Mouse (Mus musculus) gastrocnemius, postnatal 10 days (tissue): ENCODE data around the gene Adh6a. TPM values are rescaled to one million over a fixed set of nuclear protein-coding genes. Genes with fewer than 3 reads are reported as not detected.
"Not testable (repeated sequence)": the region's sequence is repeated elsewhere in the genome, so short reads cannot be mapped to it uniquely, and the experiment has no call there.

Experiments
- DNase-seq: peaks from one replicate; pipeline ENCODE4 v3.0.0; 2021; ENCODE audit warnings: mixed read lengths
- total RNA-seq, 2 experiments: library from RNA; stranded (reverse); gene quantifications; 2 replicates each; pipeline ENCODE4 v1.2.3; 2021

Adh6a gene
- total RNA-seq, 2 experiments from 2014 or later: not detected

GRCm38 (mm10) chr3:138325001-138325400, 11.9 kb downstream of the Adh6a start:
- no peak for DNase-seq

GRCm38 (mm10) chr3:138325466-138325865, 12.4 kb downstream of the Adh6a start:
- no peak for DNase-seq

- no peak for DNase-seq
These were observed 20.8 kb downstream of the Adh6a start for GRCm38 (mm10) chr3:138333910-138334309.

- DNase-seq: no peak
These were observed 21.2 kb downstream of the Adh6a start for GRCm38 (mm10) chr3:138334320-138334719.

DNA sequence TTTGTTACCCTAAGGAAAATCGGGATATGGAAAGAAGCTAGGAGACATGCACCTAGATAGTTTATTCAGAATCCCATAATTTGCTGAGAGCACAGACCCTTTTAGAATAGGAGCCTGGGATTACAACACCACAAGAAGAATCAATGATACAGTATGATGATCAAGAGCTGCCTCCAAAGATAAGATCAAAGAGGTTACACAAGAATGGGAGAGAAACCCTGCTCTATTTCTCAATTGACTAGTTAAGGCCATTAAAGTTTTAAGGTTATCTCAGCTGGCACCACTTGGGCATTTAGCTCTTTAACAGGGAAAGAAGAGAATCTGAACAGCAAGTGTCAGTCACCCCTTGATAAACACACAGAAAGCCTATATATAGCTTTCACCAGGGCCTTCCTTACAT, 22.5 kb downstream of the Adh6a start:
- DNase-seq: no peak

DNA sequence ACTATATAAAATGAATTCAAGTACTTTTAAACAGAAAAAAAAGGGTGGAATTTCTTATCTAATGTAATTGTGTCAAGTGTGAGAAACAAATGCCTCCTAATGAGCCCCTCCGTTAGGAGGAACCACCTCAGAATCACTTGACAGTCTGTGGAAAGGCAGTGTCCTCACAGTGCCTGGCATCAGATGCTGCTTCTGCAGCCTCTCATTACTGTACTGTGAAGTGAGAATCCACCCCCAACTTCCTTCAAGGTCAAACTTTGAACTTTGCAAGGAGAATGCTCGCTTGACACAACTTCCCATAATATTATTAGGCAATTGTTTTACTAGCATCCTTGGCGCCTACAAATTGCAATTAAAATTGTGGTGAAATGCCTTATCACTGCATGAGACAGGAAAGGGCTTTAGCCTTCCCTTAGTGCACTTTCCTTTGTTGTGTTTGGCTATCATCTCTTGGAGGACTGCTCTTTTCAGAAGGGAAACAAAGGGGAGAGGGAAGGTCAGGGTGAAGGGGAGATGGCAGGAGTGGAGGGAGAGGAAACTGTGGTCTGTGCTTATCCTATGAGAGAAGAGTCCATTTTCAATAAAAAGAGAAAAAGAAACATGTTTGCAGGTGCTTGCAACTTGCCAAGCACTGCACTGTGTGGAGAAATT, 23.1 kb downstream of the Adh6a start:
- no peak for DNase-seq

GRCm38 (mm10) chr3:138341471-138341870, 28.4 kb downstream of the Adh6a start, which contains the start of gene Adh6b:
Adh6b (plus strand) TSS chr3:138341775.
- no peak for DNase-seq

GRCm38 (mm10) chr3:138347041-138347440, 34.0 kb downstream of the Adh6a start:
- no peak for DNase-seq

- no peak for DNase-seq
These were observed 39.1 kb downstream of the Adh6a start for GRCm38 (mm10) chr3:138352012-138352809.

GRCm38 (mm10) chr3:138358856-138359255, 45.8 kb downstream of the Adh6a start:
- DNase-seq: no peak

- DNase-seq: no peak
These were observed 47.6 kb downstream of the Adh6a start for GRCm38 (mm10) chr3:138360721-138361120.

DNA sequence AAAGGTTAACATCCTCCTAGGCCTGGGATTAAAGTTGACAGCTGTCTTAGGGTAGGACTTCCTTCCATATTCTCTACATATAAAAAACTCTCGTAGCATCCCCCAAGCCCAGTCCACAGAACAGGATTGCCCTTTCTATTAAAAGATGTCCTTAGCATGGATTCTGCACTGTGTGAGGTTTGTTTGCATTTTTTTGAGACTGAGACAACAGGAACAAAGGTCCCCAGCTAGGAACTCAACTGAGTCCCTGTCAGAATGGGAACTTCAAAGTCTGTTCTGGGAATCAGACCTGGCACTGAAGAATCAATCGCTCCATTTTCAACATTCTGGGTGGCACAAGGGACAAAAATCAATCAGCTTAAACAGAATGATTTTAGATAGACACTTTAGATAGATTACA, 49.8 kb downstream of the Adh6a start:
- DNase-seq: no peak

DNA sequence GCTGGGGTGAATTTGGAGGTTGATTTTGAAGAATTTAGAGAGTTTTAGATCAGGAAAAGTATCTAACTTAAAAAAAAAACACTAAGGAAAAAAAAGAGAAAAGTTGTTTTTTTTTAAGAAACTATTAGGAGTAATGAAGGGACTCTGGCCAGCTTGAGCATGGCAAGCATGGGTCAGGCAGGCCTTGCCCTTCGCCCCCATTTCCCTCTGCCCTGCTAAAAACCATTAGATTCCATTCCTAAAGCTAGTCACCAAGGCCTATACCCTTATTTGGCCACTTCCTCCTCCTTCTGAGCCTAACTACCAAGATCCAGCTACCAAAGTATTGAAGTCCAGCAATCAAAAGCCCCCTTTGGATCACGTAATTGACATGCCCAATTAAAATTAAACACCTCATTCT, 53.1 kb downstream of the Adh6a start:
- DNase-seq: no peak

DNA sequence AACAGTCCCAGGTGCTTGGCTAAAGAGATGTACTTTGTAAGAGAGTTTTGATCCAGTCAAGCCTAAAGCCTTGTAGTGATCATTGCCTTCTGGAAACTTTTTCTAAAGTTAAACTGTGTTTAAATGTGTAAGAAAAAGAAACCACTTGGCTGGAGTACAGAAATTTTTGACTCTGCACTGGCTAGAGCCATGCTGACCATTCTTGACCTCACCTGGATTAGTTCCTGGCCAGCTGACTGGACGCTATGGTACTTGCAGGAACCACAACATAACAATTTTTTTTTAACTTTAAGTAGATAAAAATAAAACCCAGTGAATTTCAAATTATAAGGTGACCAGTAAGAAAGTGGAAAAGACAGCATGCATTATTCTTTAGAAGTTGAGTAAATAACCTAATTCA, 56.5 kb downstream of the Adh6a start:
- no peak for DNase-seq

- not testable (repeated sequence) for DNase-seq
These were observed 57.2 kb downstream of the Adh6a start for GRCm38 (mm10) chr3:138370289-138370688.

GRCm38 (mm10) chr3:138373920-138374319, 60.8 kb downstream of the Adh6a start:
- DNase-seq: no peak

GRCm38 (mm10) chr3:138375148-138375547, 62.1 kb downstream of the Adh6a start:
- no peak for DNase-seq

Other genes starting within 250 kb of the Adh6a start
- 100 to 1,000 TPM; 191 to 209 TPM for gene 1110002E22Rik, start 248.2 kb upstream of the Adh6a start, total RNA-seq
- 1 to 10 TPM; 2.0 to 2.5 TPM for gene Gm5105, start 245.9 kb upstream of the Adh6a start, total RNA-seq
- gene Trmt10a, start 169.8 kb upstream of the Adh6a start, total RNA-seq: 1 to 10 TPM; 4.2 to 4.5 TPM
- gene Mttp, start 168.3 kb upstream of the Adh6a start, total RNA-seq: 1 to 10 TPM; 3.6 to 3.7 TPM
- not detected for gene 4930579F01Rik, start 119.5 kb upstream of the Adh6a start, total RNA-seq
- gene Adh7, start 95.5 kb upstream of the Adh6a start, total RNA-seq: under 1 TPM; 0.20 to 0.28 TPM
- 10 to 100 TPM; 24.6 to 58.4 TPM for gene Adh1, start 52.3 kb upstream of the Adh6a start, total RNA-seq
- under 1 TPM in 1 of 2 experiments, not detected in 1; 0.35 TPM for gene Adh6b, start 28.5 kb downstream of the Adh6a start, total RNA-seq
- gene Adh4, start 102.2 kb downstream of the Adh6a start, total RNA-seq: not detected
- 10 to 100 TPM; 69.3 to 73.4 TPM for gene Adh5, start 129.8 kb downstream of the Adh6a start, total RNA-seq
- 10 to 100 TPM; 44.9 to 47.0 TPM for gene Metap1, start 176.2 kb downstream of the Adh6a start, total RNA-seq
- gene Eif4e, start 212.9 kb downstream of the Adh6a start, total RNA-seq: 100 to 1,000 TPM; 125 to 129 TPM